Mouse (Mus musculus): ENCODE measurements around the gene Gm37240.

Gene Gm37240

DNA sequence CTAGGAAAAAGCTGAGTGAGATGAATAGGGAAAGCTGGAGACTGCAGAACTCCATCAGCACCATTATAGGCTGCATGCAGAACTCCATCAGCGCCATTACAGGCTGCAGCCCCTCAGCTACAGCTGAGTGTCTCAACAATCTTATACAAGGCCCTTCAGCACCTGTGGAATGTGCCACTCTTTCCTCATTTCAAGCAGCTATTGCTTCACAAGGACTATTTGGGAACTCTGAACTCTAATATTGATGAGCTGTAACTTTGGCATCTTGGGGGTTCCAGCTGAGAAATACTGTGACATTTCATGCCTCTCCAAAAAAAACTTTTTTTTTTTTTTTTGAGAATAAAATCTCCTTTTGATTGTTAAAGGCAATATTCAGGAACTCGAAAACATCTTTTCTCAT lies 615.8 kb downstream of the Gm37240 start:
- no peak for DNase-seq (ENCODE audit: low spot score)

DNA sequence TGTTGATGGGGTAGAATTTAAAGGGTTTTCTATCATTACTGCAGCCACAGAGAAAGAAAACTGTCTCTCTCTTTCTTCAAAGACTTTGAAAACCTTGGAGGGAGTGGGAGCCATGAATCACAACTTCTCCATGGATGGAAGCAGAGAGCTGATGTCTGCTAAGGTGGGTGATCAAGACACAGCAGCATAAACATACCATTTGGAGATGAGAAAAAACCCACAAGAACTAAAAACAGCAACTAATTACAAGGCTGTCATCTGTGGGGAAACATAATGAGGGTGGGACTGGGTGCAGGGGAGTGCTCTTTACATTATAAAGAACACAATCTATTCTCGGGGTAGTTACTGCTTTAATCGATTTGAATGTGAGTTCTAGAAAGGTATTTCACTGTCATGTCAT lies 622.4 kb downstream of the Gm37240 start:
- DNase-seq (ENCODE audit: low spot score): no peak

GRCm38 (mm10) chr3:85264546-85264945 lies 622.8 kb downstream of the Gm37240 start:
- no peak for DNase-seq (ENCODE audit: low spot score)

DNA sequence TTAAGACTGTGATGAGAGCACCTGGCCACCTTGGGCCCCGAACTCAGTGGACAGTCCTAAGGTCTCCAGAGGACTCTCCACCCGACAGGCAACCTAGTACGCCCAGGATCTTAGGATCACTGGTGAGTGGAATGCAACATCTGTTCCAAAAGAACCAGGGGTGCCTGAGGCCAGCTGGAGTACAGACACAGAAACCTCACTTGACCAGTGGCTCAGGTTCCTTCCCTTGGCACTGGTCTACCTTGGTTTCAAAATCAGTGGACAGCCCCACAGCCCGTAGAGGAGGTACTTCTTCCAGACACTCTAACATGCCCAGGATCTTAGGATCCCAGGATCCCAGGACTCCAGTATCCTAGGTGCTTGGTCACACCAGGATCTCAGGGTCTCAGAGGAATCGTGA lies 632.8 kb downstream of the Gm37240 start:
- DNase-seq (ENCODE audit: low spot score): no peak

DNA sequence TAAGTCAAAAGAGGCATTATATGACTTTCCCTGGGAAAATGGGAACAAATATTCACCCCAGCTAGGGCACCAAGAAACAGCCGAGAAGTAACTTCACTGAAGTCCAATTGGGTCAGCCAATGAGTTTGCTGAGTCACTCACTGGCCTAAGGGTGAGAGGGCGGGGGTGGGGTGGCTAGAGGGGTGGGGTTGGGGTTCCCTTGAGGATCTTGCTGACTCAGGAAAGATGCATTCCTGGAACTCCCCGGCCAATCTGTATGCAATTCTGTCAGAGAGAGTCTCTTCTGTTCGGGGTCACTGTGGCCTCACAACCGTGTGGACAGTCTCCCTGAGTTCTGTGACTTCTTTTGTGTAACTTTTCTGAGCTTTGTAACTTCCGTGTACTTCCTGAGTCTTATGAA lies 635.7 kb downstream of the Gm37240 start:
- DNase-seq (ENCODE audit: low spot score): no peak

DNA sequence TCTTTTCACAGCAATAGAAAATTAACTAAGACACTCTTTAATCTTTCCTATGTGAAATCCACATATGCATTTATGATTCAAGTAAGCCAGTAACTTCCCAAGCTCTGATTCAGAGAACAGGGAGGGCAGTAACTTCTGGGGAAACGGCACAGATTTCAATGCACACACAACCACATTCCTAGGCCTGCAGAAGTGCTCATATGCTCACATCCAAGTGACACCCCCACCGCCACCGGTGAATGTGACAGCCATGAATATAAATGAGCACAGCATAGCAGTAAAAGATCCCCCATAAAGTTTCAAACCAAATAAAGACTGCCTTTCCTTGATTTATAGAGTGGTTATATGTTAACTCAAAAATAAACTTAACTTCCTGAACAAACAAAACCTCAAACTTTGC lies 641.2 kb downstream of the Gm37240 start:
- no peak for DNase-seq (ENCODE audit: low spot score)

GRCm38 (mm10) chr3:85236546-85236945 lies 650.8 kb downstream of the Gm37240 start:
- no peak for DNase-seq (ENCODE audit: low spot score)

DNA sequence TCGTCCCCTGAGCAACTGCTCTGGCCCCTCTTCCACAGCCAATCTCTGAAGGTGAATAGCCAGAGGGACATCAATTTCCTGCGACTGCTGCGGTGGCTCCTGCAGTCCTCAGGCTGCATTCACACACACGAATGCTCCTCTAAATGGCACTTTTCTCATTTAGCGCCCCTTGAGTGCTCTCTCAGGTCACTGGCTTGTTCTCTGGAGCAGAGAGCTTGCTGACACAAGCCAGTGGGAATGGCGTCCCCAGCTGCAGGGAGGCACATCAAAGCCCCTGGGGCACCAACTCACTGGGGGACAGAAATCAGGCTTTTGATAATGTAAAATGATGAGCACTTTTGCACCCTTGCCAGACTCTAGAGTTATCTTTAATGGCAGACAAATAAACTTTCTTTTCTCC lies 654.5 kb downstream of the Gm37240 start:
- no peak for DNase-seq (ENCODE audit: low spot score)

DNA sequence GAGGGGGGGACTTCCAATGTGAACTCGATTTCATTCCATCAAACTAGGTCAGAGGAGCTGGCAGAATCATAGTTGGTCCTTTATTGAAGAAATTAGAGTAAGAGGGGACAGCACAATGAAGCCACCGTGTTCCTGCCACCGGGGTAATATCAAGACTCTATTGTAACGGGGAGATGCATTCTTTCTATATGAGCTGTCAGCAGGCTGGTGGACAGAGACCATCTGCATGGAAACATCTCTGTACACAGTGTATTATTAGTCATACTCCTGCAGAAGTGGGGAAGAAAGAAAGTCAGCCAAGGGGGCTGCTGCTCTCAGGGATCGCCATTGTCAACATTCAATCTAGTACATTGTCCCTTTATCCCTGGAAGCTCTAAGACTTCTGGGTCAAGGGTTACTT lies 665.3 kb downstream of the Gm37240 start:
- DNase-seq (ENCODE audit: low spot score): no peak

DNA sequence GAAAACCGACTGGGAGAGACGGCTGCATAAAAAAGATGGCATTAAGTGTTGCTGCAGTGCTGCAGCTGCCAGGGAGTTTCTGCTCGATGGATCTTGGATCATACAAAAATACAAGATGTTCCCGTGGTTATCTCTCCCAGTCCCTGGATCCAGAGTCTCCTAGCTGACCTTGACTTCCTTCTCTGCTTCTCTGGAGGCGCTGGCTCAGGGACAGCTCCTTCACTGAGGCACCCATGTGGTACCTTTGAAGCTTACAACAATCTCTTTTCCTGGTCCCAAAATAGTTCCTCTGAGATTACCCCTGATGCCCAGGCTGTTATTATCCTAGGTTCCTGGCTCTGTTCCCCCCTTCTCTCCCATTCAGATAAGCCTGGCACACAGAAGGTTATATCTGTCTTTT lies 672.4 kb downstream of the Gm37240 start:
- no peak for DNase-seq (ENCODE audit: low spot score)

DNA sequence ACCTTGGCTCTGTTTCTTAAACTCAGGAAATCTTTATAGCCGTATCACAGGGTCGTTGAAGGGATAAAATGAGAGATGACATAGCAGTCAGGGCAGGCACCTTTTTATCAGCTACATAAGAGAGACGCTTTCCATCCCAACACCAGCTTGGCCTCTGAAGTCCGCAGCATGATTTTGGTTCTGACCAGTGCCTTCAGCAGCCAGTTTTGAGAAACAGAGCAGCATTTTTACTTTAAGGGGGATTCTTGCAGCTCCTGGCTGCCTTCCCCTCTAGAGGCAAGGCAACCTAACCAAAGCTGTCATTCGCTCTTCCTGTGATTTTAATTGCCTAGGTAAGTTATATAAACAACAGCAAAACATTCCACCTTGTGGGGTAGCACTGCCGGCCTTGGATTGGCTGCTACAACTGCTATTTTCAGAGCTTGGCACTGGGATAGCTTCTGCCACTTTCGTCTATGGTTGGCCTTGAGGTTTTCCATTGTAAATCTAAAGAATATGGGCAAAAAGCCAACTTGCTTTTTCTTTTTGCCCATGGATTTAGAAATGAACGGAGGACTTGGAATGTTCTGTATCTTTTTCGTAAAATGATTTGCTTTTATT lies 674.5 kb downstream of the Gm37240 start:
- DNase-seq (ENCODE audit: low spot score): no peak

DNA sequence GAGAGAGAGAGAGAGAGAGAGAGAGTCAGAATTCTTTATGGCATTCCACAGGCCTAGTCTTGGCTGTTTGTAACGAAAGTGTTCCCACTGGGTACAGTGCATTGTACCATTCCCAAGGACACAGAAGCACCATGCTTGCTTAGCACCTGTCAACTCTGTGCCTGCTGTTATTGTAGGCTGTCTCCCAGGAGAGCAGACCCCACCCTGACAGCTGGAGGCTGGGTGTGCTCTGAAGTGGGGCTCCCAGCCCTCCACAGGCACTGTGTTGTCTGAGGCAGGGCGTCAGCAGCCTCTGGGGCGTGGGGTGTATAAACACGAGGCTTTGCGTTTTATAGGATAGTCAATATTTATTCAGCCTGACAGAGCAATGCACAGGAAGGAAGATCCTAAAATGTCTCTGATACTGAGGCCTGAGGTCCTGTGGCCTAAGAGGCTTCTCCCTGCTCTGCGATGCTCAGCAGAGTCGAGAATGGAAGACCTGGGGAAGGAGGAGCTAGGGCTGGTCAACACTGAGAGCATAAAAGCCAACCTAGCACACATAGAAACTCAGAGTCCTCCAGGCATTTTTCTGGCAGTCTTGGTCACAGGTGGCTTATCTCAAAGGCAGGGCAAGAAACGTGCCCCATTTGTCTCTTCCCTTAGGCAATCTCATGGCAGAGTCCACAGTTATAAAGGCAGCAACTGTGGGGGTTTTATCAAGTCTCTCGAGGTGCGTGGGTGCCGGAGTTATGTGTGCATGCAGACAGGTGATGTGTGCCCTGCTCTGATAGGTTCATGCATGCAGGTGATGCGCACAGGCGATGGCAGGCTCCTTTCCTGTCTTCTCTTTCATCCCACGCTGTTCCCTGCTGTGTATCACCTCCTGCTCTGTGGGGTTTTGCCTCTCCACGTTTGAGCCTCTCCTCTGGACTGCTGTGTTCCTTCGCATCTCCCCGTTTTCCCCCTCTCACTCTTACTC lies 677.2 kb downstream of the Gm37240 start:
- DNase-seq (ENCODE audit: low spot score): no peak

GRCm38 (mm10) chr3:85206475-85206874 lies 680.8 kb downstream of the Gm37240 start:
- DNase-seq (ENCODE audit: low spot score): no peak

DNA sequence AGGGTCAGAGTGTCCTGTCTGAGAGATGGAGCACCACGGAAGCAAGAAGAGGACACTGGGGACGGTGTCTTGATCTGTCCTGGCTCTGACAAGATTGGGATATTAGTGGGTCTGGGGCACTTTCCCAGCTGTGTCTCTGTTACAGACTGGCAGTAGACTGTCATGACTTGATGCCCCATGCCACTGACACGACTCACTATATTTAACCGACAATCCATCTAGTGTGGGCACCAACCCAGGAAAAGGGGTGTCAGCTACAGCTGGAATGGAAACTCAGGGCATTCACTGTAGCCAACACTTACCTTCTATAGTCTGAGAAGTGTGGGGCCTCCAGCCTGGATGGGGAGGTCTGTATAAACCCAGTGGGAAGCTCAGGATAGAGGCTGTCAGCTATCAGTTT lies 681.4 kb downstream of the Gm37240 start:
- no peak for DNase-seq (ENCODE audit: low spot score)

- no peak for DNase-seq (ENCODE audit: low spot score)
Measured at GRCm38 (mm10) chr3:85203659-85204058, 683.7 kb downstream of the Gm37240 start.

- no peak for DNase-seq (ENCODE audit: low spot score)
Measured at GRCm38 (mm10) chr3:85202726-85203125, 684.6 kb downstream of the Gm37240 start.

DNA sequence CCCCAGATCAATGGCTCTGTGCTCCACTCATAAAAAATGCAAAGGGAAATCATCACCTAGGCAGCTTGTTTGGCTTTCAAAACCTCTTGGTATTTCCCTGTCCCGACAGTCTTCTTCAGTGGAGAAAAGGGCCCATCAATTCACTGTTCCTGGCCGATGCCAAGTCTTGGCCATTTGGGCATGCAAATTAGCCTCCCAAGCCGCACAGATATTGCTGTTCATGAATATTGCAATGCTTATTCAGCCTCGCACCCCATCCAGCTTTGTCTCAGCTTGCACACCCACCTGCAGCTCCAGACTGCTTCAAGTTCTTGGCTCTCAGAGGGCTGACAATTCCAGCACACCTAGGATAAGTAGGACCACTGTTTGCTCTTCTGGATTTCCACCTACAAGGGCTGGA lies 685.5 kb downstream of the Gm37240 start:
- no peak for DNase-seq (ENCODE audit: low spot score)

DNA sequence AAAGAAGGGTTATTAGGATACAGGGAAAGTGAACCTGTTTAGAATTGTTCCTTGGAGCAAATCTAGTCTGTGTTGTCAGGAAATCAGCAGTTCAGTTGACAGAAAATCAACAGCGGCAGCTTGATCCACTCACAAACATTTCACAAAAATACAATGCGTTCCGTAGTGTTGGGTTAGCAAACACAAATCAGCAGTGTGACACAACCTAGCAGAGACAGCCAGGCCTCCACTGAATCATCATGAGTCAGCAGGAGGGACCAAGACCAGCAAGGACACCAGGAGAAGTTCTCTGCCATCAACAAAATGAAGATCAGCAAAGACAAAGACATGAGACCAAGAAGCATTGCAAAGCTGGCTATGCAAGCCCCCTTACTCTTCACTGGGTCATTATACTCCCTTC lies 688.8 kb downstream of the Gm37240 start:
- DNase-seq (ENCODE audit: low spot score): no peak

DNA sequence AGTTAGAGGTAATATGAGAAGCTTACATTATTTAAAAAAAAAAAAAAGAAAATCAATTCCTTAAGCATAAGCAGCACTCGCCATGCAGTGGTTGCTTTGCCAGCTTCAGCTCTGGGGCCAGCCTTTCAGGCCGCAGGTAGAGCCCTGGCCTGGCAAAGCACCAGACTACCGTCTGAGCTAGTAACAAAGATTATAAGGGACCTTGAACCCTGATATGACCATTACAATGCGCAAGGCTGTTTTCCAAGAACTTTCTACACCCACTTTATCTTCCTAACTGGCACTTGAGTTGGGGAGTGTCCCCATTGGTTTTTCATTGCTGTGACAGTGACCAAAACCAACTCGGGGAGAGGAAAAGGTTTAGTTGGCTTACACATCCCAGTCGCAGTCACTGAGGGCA lies 690.2 kb downstream of the Gm37240 start:
- no peak for DNase-seq (ENCODE audit: low spot score)

- DNase-seq (ENCODE audit: low spot score): no peak
Measured at GRCm38 (mm10) chr3:85196591-85196990, 690.7 kb downstream of the Gm37240 start.

DNA sequence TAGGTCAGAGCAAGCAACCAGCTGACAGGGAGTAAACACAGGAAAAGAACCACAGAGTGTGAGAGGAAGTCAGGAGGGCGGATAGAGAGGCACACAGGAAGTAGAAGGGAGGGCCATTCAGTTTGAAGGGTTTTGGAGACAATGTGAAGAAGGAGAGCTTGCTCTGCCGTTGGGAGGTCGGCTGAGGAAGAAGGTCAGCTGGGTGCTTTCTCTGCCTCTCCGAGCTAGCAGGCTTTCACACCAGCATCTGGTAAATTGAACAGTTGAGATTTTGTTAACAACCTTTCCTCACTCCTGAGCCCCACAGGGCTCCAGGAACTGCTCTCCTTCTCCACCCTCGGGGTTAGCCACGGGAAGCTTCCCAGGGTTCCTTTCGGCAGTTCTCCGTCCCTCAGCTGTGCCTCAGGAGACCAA lies 692.2 kb downstream of the Gm37240 start:
- no peak for DNase-seq (ENCODE audit: low spot score)

DNA sequence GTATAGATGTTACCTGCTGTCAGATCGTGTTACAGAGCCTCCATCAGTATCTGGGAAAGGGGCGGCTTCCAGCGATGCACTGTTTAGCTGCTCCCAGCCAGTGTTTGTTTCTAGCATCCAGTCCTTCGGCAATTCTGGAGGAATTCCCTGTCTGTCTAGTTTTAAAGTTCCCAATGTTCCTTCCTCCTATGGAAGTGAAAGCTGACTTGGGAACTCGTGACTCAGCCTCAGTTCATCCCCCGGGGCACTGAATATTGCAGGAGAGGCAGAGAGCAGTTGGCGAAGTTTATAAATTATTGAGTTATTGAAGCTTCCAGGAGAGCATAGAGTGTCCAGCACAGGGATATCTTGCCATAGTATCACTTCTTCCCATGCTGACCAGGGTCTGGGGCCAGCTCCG lies 697.5 kb downstream of the Gm37240 start:
- DNase-seq (ENCODE audit: low spot score): no peak

- DNase-seq (ENCODE audit: low spot score): no peak
Measured at GRCm38 (mm10) chr3:85188364-85188763, 699.0 kb downstream of the Gm37240 start.

- DNase-seq (ENCODE audit: low spot score): no peak
Measured at GRCm38 (mm10) chr3:85186661-85187076, 700.6 kb downstream of the Gm37240 start.
